Mouse (Mus musculus) embryonic fibroblast, embryonic 13.5 days (primary cell): ENCODE results near the gene Rims3.

Source experiments
- CTCF ChIP-seq: IDR thresholded peaks from 2 replicates; pipeline ENCODE4 v1.5.1; 2011; ENCODE audit warnings: mild to moderate bottlenecking, control low read depth, low read length, moderate library complexity, borderline replicate concordance; ENCODE audit not compliant: insufficient read depth
- POLR2A ChIP-seq: IDR thresholded peaks from 2 replicates; pipeline ENCODE4 v1.6.1; 2011; ENCODE audit warnings: low read depth, mild to moderate bottlenecking, control low read depth, low read length, moderate library complexity

GRCm38 (mm10) chr4:120925386-120925785 lies 70.8 kb downstream of the Rims3 start:
- TF ChIP-seq CTCF: no peak
- TF ChIP-seq POLR2A: 0 out of 2 replicates have a peak, but pooled peaks have one; percentile 27
